Mouse (Mus musculus) ES-E14 (cell line): Measurements from ENCODE around the gene Mymx.

ENCODE experiments used
- ZC3H11A ChIP-seq: IDR thresholded peaks from 2 replicates; pipeline ENCODE4 v1.6.1; 2012; ENCODE audit warnings: low read depth, mild to moderate bottlenecking, inconsistent platforms, low read length, borderline replicate concordance
- ZNF384 ChIP-seq: IDR thresholded peaks from 2 replicates; pipeline ENCODE4 v1.6.1; 2012; ENCODE audit warnings: low read depth, low read length, inconsistent platforms

GRCm38 (mm10) chr17:45616046-45616650 is 14.2 kb upstream of the Mymx start:
- no peak for TF ChIP-seq ZC3H11A
- no peak for TF ChIP-seq ZNF384
